Mouse (Mus musculus) E14TG2a.4 (cell line): Measurements from ENCODE around the gene Prkcb.

ENCODE experiments used
- CTCF ChIP-seq: conservative IDR thresholded peaks from 2 replicates; pipeline ENCODE4 v1.5.1; 2014; ENCODE audit warnings: low read length
- NANOG ChIP-seq: IDR thresholded peaks from 2 replicates; pipeline ENCODE4 v1.6.1; 2014; ENCODE audit warnings: borderline replicate concordance, low read length, mixed read lengths

DNA sequence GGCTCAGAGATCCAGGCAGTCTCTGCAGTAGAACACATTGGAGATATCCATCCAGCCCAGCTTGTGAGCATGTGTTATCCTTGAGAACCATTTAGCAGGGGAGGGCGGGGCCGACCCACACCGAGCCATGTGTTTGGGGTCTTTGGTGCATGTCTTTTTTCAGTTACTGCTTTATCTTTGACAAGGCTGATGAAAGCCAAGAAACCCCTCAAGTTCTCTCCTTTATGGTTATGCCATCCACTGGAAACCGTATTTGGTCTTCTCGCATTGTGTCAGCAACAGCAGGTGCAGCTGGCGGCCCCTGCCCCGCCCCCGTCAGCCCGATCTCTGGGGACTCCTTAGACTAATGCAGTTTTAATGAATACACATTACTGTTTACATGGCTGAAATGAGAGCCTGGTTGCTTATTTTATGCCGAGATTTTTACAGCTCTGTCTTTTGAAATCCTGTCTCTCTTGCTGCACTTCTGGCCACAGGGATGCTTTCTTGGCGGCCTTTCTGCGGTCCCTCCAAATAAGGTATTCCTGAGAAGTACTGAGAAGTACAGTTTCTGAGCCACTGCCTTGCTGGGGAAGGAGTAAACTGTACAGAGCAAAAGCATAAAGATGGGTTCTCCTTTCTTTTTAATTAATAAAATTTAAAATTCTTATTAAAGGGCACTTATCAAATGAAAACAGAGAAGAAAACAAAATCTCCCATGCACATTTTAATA is 64.2 kb downstream of the Prkcb start:
- TF ChIP-seq CTCF (no peak), NANOG (no peak)
